Mouse (Mus musculus) CH12.LX (cell line): ENCODE data around the gene Arx.

ENCODE experiments used
- CTCF ChIP-seq, 2 experiments: IDR thresholded peaks in 1 of 2; conservative IDR thresholded peaks in 1 of 2; 2 replicates each; pipeline ENCODE4 v1.5.1; 2011 to 2012; ENCODE audit warnings: low read depth in 2 of 2, low read length in 2 of 2, improper control_type of control experiment in 1 of 2, inconsistent platforms in 1 of 2, mild to moderate bottlenecking in 1 of 2, moderate library complexity in 1 of 2
- TBP ChIP-seq: conservative IDR thresholded peaks from 2 replicates; pipeline ENCODE4 v1.6.1; 2011; ENCODE audit warnings: low read depth, low read length, improper control_type of control experiment
- ZNF384 ChIP-seq: IDR thresholded peaks from 2 replicates; pipeline ENCODE4 v1.6.1; 2012; ENCODE audit warnings: low read depth, low read length, improper control_type of control experiment, inconsistent platforms

DNA sequence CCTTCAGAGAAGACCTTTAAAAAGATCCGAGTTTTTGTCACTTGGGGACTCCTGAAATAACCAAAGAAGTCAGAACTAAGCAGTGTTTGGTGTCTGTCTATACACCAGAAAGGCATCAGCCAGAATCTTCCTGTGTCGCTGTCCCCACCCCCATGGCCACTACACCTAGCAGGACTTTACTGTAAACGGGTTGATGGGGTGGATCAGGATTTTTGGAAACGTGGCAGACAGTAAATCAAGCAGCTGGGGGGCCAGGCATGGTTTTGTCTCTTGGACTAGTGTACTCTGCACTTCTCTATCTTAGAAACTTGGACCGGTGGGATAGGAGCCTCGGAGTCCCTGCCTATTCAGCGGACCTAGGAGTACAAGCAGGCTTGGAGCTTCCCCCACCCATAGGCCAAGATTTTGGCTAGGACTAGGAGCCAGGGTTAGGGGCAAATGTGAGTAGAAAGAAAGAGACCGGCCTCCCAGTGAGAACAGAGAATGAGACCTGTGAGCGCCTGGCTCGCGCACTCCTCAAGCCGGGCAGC is 3.7 kb downstream of the Arx start:
- TF ChIP-seq TBP, result no peak
- no peak for TF ChIP-seq CTCF (conservative IDR thresholded peaks at IDR 0.05 in 1 of 2, IDR thresholded peaks at IDR 0.05 in 1 of 2; ENCODE audit: low read depth in 2 of 2, low read length in 2 of 2)
- no peak for TF ChIP-seq ZNF384
